Mouse (Mus musculus): Measurements from ENCODE around the gene Agrp. TPM values are rescaled to one million over a fixed set of nuclear protein-coding genes. Genes with fewer than 3 reads are reported as not detected.
A peak's percentile ranks its signal among the peaks of the same experiment; 100 is the strongest.
"Not testable (repeated sequence)": the region's sequence is repeated elsewhere in the genome, so short reads cannot be mapped to it uniquely, and the experiment has no call there.

Agrp gene
- polyA plus RNA-seq, 1 experiment = not detected

DNA sequence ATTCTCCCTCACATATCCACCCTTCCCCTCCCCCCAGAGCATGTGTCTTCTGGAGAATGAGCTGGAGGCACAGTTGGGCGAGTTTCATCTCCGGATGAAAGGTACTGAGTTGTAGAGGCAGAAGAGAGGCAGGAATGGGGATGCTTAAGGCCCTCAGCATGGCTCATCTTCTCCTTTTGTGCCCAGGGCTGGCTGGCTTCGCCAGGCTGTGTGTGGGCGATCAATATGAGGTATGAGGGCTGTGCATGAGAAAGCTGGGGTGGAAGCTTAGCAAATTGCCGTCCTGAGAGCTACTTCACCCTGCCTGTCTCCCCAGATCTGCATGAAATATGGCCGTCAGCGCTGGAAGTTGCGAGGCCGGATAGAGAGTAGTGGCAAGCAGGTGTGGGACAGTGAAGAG lies 21.3 kb downstream of the Agrp start:
- Histone ChIP-seq H3K4me1 (ENCODE audit: control insufficient read depth, insufficient read depth, insufficient read length, low read length) (peaks cover 3% of the 10 kb centered on the region; the same call in 1 of the 2 replicates), H3K4me3 (ENCODE audit: insufficient read depth, low read depth, low read length) (no peak overlapping the region), H3K27ac (replicated peaks; ENCODE audit: low read depth, low read length) (no peak overlapping the region)

GRCm38 (mm10) chr8:105613830-105614511 lies 23.2 kb downstream of the Agrp start:
- peaks cover 6% of the 10 kb centered on the region for H3K4me1 ChIP-seq (ENCODE audit: control insufficient read depth, insufficient read depth, insufficient read length, low read length)
- peak overlapping the region; percentile 84 for H3K27ac ChIP-seq (replicated peaks; ENCODE audit: low read depth, low read length)
- H3K4me3 ChIP-seq (ENCODE audit: insufficient read depth, low read depth, low read length) = peak overlapping the region; percentile 77

- Histone ChIP-seq H3K4me1 (ENCODE audit: control insufficient read depth, insufficient read depth, insufficient read length, low read length) (peaks cover 6% of the 10 kb centered on the region), H3K4me3 (ENCODE audit: insufficient read depth, low read depth, low read length) (peak overlapping the region; percentile 77), H3K27ac (replicated peaks; ENCODE audit: low read depth, low read length) (peak overlapping the region; percentile 84)
Measured at GRCm38 (mm10) chr8:105613037-105613436, 24.2 kb downstream of the Agrp start.

GRCm38 (mm10) chr8:105611836-105612235 lies 25.4 kb downstream of the Agrp start:
- Histone ChIP-seq H3K4me3 (ENCODE audit: insufficient read depth, low read depth, low read length) (no peak overlapping the region), H3K4me1 (ENCODE audit: control insufficient read depth, insufficient read depth, insufficient read length, low read length) (peaks cover 9% of the 10 kb centered on the region), H3K27ac (replicated peaks; ENCODE audit: low read depth, low read length) (no peak overlapping the region)

- H3K27ac ChIP-seq (replicated peaks; ENCODE audit: low read depth, low read length) = peak overlapping the region; percentile 6; the same call in 1 of the 2 replicates
- H3K4me3 ChIP-seq (ENCODE audit: insufficient read depth, low read depth, low read length) = no peak overlapping the region
- peaks cover 9% of the 10 kb centered on the region for H3K4me1 ChIP-seq (ENCODE audit: control insufficient read depth, insufficient read depth, insufficient read length, low read length)
Measured at GRCm38 (mm10) chr8:105609771-105610170, 27.4 kb downstream of the Agrp start.

GRCm38 (mm10) chr8:105609355-105609754 lies 27.8 kb downstream of the Agrp start:
- Histone ChIP-seq H3K4me1 (ENCODE audit: control insufficient read depth, insufficient read depth, insufficient read length, low read length) (peaks cover 10% of the 10 kb centered on the region), H3K4me3 (ENCODE audit: insufficient read depth, low read depth, low read length) (no peak overlapping the region), H3K27ac (replicated peaks; ENCODE audit: low read depth, low read length) (peak overlapping the region; percentile 6)

GRCm38 (mm10) chr8:105607684-105608083 lies 29.5 kb downstream of the Agrp start:
- H3K4me3 ChIP-seq (ENCODE audit: insufficient read depth, low read depth, low read length) = no peak overlapping the region
- no peak overlapping the region for H3K27ac ChIP-seq (replicated peaks; ENCODE audit: low read depth, low read length)
- peaks cover 12% of the 10 kb centered on the region for H3K4me1 ChIP-seq (ENCODE audit: control insufficient read depth, insufficient read depth, insufficient read length, low read length)

- Histone ChIP-seq H3K27ac (replicated peaks; ENCODE audit: low read depth, low read length) (peak overlapping the region; percentile 78), H3K4me1 (ENCODE audit: control insufficient read depth, insufficient read depth, insufficient read length, low read length) (peaks cover 12% of the 10 kb centered on the region), H3K4me3 (ENCODE audit: insufficient read depth, low read depth, low read length) (peak overlapping the region; percentile 99)
Measured at GRCm38 (mm10) chr8:105607062-105607461, 30.1 kb downstream of the Agrp start.

DNA sequence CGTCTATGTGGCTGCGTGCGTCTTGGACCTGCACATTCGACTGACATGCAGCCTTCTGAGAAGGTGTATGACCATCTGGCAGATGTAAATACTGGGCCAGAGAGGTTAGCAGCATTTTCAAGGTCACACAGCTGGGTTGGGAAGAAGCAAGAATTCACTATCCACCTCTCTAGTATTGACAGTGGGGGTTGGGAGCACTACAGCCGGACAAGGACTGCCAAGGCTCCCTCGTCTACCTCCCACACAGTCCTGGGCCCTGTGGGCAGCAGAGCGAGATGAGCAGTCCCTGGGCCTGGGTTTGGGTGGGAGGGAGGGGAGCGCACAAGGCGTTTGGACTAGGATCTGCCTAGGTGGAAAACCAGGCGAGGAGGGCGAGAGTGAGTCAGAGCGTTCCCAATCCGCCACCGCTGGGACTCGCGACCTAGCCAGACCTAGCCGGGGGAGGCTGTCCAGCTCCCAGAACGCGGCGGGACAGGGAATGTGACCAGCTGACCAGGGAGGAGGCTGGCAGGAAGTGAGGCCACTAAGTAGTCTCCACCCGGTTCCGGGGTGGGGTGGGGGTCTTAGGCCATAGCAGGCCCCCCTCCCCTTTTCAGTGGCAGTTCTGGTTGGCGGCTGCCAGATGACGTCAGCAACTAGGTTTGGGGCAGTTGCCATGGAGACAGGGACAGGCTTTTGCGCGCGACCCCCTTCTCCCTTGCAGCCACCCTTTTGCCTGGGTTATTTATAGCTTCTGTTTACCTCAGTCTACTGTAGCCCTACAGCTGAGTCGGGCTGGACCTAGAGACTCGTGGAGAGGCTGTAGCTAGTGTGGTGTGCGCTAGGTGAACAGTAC lies 30.8 kb downstream of the Agrp start:
- Histone ChIP-seq H3K4me3 (ENCODE audit: insufficient read depth, low read depth, low read length) (peak overlapping the region; percentile 99), H3K27ac (replicated peaks; ENCODE audit: low read depth, low read length) (peak overlapping the region; percentile 78), H3K4me1 (ENCODE audit: control insufficient read depth, insufficient read depth, insufficient read length, low read length) (peaks cover 8% of the 10 kb centered on the region)

- peaks cover 8% of the 10 kb centered on the region for H3K4me1 ChIP-seq (ENCODE audit: control insufficient read depth, insufficient read depth, insufficient read length, low read length)
- peak overlapping the region; percentile 80 for H3K27ac ChIP-seq (replicated peaks; ENCODE audit: low read depth, low read length)
- peak overlapping the region; percentile 99 for H3K4me3 ChIP-seq (ENCODE audit: insufficient read depth, low read depth, low read length)
Measured at GRCm38 (mm10) chr8:105605491-105606188, 31.6 kb downstream of the Agrp start.

- Histone ChIP-seq H3K4me1 (ENCODE audit: control insufficient read depth, insufficient read depth, insufficient read length, low read length) (peaks cover 6% of the 10 kb centered on the region; the same call in 1 of the 2 replicates), H3K27ac (replicated peaks; ENCODE audit: low read depth, low read length) (peak within 1 kb of the TSS; percentile 94), H3K4me3 (ENCODE audit: insufficient read depth, low read depth, low read length) (peak within 1 kb of the TSS; percentile 99)
Measured at GRCm38 (mm10) chr8:105604804-105605381, 32.3 kb downstream of the Agrp start, which contains the start of gene Ripor1. Gene Ripor1, plus strand, starts transcription at chr8:105605255.

DNA sequence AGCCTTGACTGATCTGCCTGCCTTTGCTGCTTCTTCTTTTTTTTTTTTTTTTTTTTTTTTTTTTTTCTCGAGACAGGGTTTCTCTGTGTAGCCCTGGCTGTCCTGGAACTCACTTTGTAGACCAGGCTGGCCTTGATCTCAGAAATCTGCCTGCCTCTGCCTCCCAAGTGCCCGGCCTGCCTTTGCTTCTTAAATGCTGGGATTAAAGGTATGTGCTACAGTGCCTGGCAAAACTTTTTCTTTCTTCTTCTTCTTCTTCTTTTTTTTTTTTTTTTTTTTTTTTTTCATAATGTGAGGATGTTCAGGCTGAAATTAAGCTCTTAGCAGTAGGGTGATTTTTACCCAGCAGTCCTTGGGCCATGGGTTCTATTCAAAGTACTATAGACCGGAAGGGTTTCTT lies 34.7 kb downstream of the Agrp start:
- H3K4me3 ChIP-seq (ENCODE audit: insufficient read depth, low read depth, low read length); H3K4me1 ChIP-seq (ENCODE audit: control insufficient read depth, insufficient read depth, insufficient read length, low read length); H3K27ac ChIP-seq (replicated peaks; ENCODE audit: low read depth, low read length): not testable (repeated sequence)

DNA sequence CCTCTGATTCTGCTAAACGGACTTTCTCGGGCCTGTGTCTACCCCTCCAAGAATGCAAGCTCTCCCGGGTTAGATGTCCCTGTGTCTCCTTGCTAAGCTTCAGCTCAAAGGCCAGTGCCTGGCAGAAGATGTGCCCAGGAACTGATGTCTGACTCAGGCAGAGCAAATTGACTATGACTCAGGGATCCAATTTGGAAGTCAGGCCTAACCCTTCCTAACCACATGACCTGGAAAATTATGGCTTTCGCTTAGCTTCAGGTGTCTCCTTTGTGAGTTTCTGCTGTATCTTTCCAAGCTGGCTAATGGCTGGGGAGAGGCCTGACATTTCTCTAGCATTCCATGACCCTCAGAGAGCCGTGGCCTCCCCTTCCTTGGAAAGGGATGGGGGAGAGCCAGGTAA lies 35.9 kb downstream of the Agrp start:
- H3K4me1 ChIP-seq (ENCODE audit: control insufficient read depth, insufficient read depth, insufficient read length, low read length) = peaks cover 3% of the 10 kb centered on the region; the same call in 1 of the 2 replicates
- no peak overlapping the region for H3K27ac ChIP-seq (replicated peaks; ENCODE audit: low read depth, low read length)
- no peak overlapping the region for H3K4me3 ChIP-seq (ENCODE audit: insufficient read depth, low read depth, low read length)

DNA sequence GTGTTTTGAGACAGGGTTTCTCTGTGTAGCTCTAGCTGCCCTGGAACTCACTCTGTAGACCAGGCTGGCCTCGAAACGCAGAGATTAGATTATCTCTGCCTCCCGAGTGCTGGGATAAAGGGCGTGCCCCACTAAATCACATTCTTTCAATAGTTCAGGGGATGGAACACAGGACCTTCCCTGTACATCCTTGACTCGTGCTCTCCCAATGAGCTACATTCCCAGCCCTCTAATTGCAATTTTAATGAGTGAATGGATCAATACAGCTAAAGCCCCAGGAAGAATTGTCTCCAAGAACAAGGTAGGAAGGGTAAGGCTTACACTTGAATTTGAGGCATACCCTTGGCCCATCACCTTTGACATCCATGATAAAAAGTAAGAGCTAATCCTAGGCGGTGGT lies 38.4 kb downstream of the Agrp start:
- Histone ChIP-seq H3K4me1 (ENCODE audit: control insufficient read depth, insufficient read depth, insufficient read length, low read length) (peaks cover 7% of the 10 kb centered on the region; the same call in 1 of the 2 replicates), H3K27ac (replicated peaks; ENCODE audit: low read depth, low read length) (no peak overlapping the region), H3K4me3 (ENCODE audit: insufficient read depth, low read depth, low read length) (no peak overlapping the region)

All from brown adipose tissue, adult 24 weeks (tissue).